Mouse (Mus musculus) spleen, adult 2 months (tissue): Measurements from ENCODE around the gene Gm11172. TPM values are rescaled to one million over a fixed set of nuclear protein-coding genes. Genes with fewer than 3 reads are reported as not detected.

Experiments used
- DNase-seq, 2 experiments: peaks; one replicate each; pipeline versions ENCODE4 v3.0.0 to v3.0.0-alpha.2; 2012 to 2021; ENCODE audit warnings: low spot score in 2 of 2, low read depth in 1 of 2
- H3K27ac ChIP-seq: fragments of 200-500 bp; 2 replicates; pipeline ENCODE4 v1.5.1; 2012; ENCODE audit warnings: low read length, inconsistent platforms; ENCODE audit not compliant: insufficient read depth
- H3K27me3 ChIP-seq: fragments of 200-500 bp; 2 replicates; pipeline ENCODE4 v1.6.1; 2012; ENCODE audit warnings: mild to moderate bottlenecking, moderate library complexity, low read length, inconsistent platforms; ENCODE audit not compliant: control insufficient read depth, insufficient read depth
- H3K36me3 ChIP-seq: fragments of 200-500 bp; 2 replicates; pipeline ENCODE4 v1.6.1; 2012; ENCODE audit warnings: mild to moderate bottlenecking, low read length, inconsistent platforms; ENCODE audit not compliant: control insufficient read depth, insufficient read depth
- H3K4me1 ChIP-seq: fragments of 200-500 bp; 2 replicates; pipeline ENCODE4 v1.6.1; 2011; ENCODE audit warnings: inconsistent platforms; ENCODE audit not compliant: control insufficient read depth, insufficient read depth, insufficient read length
- H3K4me3 ChIP-seq: fragments of 200-500 bp; 2 replicates; pipeline ENCODE4 v1.5.1; 2011; ENCODE audit warnings: mild to moderate bottlenecking, inconsistent platforms; ENCODE audit not compliant: insufficient read depth, insufficient read length; ENCODE audit errors: extremely low read depth
- CTCF ChIP-seq: fragments of 200-500 bp; IDR thresholded peaks from 2 replicates; pipeline ENCODE4 v1.5.1; 2011; ENCODE audit warnings: mild to moderate bottlenecking, inconsistent platforms; ENCODE audit not compliant: insufficient read depth, insufficient read length, insufficient replicate concordance; ENCODE audit errors: extremely low read depth
- POLR2A ChIP-seq: fragments of 200-500 bp; IDR thresholded peaks from 2 replicates; pipeline ENCODE4 v1.6.1; 2011; ENCODE audit warnings: low read depth, low read length, inconsistent platforms
- WGBS: fragments of 180-500 bp; shearing (Covaris S2); methylation state at CpG from one replicate; pipeline ENCODE4 v1.1.7; 2018; 5-methylcytosine and 5-hydroxymethylcytosine counted together
- polyA plus RNA-seq: library from polyadenylated mRNA; depleted of rRNA; stranded (reverse); fragments of >200 nt; gene quantifications from 2 replicates; pipeline ENCODE4 v1.2.3, GENCODE M21; 2012; rRNA removed

The Gm11172 gene
- not detected in 2 replicates for polyA plus RNA-seq

GRCm38 (mm10) chr16:10812865-10813371 lies at the start of gene Gm11172:
Gene Gm11172 (plus strand): TSS chr16:10812915.
- H3K4me3 ChIP-seq, result no peak within 1 kb of the TSS
- no peaks in the 10 kb centered on the region for H3K36me3 ChIP-seq
- H3K27me3 ChIP-seq, result no peaks in the 10 kb centered on the region
- peaks cover 12% of the 10 kb centered on the region; the same call in 1 of the 2 replicates for H3K4me1 ChIP-seq
- H3K27ac ChIP-seq, result no peak within 1 kb of the TSS
- 38% methylated on average over 2 of the region's 2 CpGs for WGBS
- TF ChIP-seq POLR2A (no peak), CTCF (no peak)
- no peak for DNase-seq

- 80% methylated on average over 6 of the region's 6 CpGs for WGBS
- Histone ChIP-seq H3K27me3 (no peaks in the 10 kb centered on the region), H3K27ac (no peak overlapping the region), H3K36me3 (no peaks in the 10 kb centered on the region), H3K4me3 (no peak overlapping the region), H3K4me1 (peaks cover 7% of the 10 kb centered on the region; the same call in 1 of the 2 replicates)
- TF ChIP-seq POLR2A, result no peak
- no peak for TF ChIP-seq CTCF
- no peak for DNase-seq
Observed at GRCm38 (mm10) chr16:10763540-10764264, 49.0 kb upstream of the Gm11172 start.

- Histone ChIP-seq H3K4me3 (no peak overlapping the region), H3K36me3 (no peaks in the 10 kb centered on the region), H3K27ac (no peak overlapping the region), H3K4me1 (peaks cover 14% of the 10 kb centered on the region; the same call in 1 of the 2 replicates), H3K27me3 (no peaks in the 10 kb centered on the region)
- DNase-seq, result no peak
- no peak for TF ChIP-seq POLR2A
- WGBS, result 16% methylated on average over 2 of the region's 2 CpGs
Observed at GRCm38 (mm10) chr16:10764323-10764722, 48.4 kb upstream of the Gm11172 start.

GRCm38 (mm10) chr16:10767158-10767557 lies 45.6 kb upstream of the Gm11172 start:
- WGBS, result 26% methylated on average over 4 of the region's 4 CpGs
- Histone ChIP-seq H3K4me3 (no peak overlapping the region), H3K27ac (no peak overlapping the region), H3K27me3 (no peaks in the 10 kb centered on the region), H3K36me3 (no peaks in the 10 kb centered on the region), H3K4me1 (peaks cover 38% of the 10 kb centered on the region)
- TF ChIP-seq POLR2A (no peak), CTCF (peak; percentile 41; the same call in 1 of the 2 replicates)
- DNase-seq, result peak; percentile 66 to 76

- H3K4me3 ChIP-seq, result no peak overlapping the region
- H3K27ac ChIP-seq, result no peak overlapping the region; the same call in 1 of the 2 replicates
- TF ChIP-seq POLR2A, result no peak
- no peak for TF ChIP-seq CTCF
- no peaks in the 10 kb centered on the region for H3K36me3 ChIP-seq
- peaks cover 40% of the 10 kb centered on the region for H3K4me1 ChIP-seq
- WGBS, result 4% methylated on average over 9 of the region's 9 CpGs
- H3K27me3 ChIP-seq, result no peaks in the 10 kb centered on the region
- peak in 1 of 2 experiments; percentile 36 for DNase-seq
Observed at GRCm38 (mm10) chr16:10768821-10769220, 43.9 kb upstream of the Gm11172 start.

GRCm38 (mm10) chr16:10769661-10770060 lies 43.1 kb upstream of the Gm11172 start:
- TF ChIP-seq CTCF (no peak), POLR2A (no peak)
- H3K27me3 ChIP-seq, result no peaks in the 10 kb centered on the region
- DNase-seq, result peak; percentile 41 to 66
- H3K4me1 ChIP-seq, result peaks cover 44% of the 10 kb centered on the region
- no peaks in the 10 kb centered on the region for H3K36me3 ChIP-seq
- peak overlapping the region; percentile 60 for H3K27ac ChIP-seq
- H3K4me3 ChIP-seq, result no peak overlapping the region
- 4% methylated on average over 2 of the region's 2 CpGs for WGBS

GRCm38 (mm10) chr16:10770531-10771325 lies 42.0 kb upstream of the Gm11172 start:
- DNase-seq, result no peak
- Histone ChIP-seq H3K4me3 (no peak overlapping the region), H3K4me1 (peaks cover 47% of the 10 kb centered on the region), H3K27ac (peak overlapping the region; percentile 60; the same call in 1 of the 2 replicates), H3K27me3 (no peaks in the 10 kb centered on the region), H3K36me3 (no peaks in the 10 kb centered on the region)
- TF ChIP-seq POLR2A, result no peak
- no peak for TF ChIP-seq CTCF
- WGBS, result 41% methylated on average over 4 of the region's 4 CpGs
